Mouse (Mus musculus): ENCODE measurements around the gene Pde4b.

GRCm38 (mm10) chr4:102623789-102624611, 536.7 kb downstream of the Pde4b start:
- no peak for TF ChIP-seq CTCF (IDR thresholded peaks at IDR 0.05; ENCODE audit: control insufficient read depth, insufficient read depth, insufficient read length)
- no peak for TF ChIP-seq MAX (IDR thresholded peaks at IDR 0.05)
- TF ChIP-seq MYOG (IDR thresholded peaks at IDR 0.05; ENCODE audit: control insufficient read depth, extremely low read depth, insufficient read length): no peak
- TF ChIP-seq USF1 (IDR thresholded peaks at IDR 0.05; ENCODE audit: low read depth): no peak
- no peak for TF ChIP-seq CEBPB (IDR thresholded peaks at IDR 0.05; ENCODE audit: low read depth)
- TF ChIP-seq FOSL1 (IDR thresholded peaks at IDR 0.05; ENCODE audit: insufficient read depth, low read length, poor library complexity, severe bottlenecking): no peak
- TF ChIP-seq MYOD1 (IDR thresholded peaks at IDR 0.05; ENCODE audit: control insufficient read depth, insufficient read length, low read depth): no peak

All from C2C12 (cell line).